Mouse (Mus musculus) midbrain, embryonic 15.5 days (tissue): ENCODE data around the gene Resp18. TPM values are rescaled to one million over a fixed set of nuclear protein-coding genes. Genes with fewer than 3 reads are reported as not detected.
A peak's percentile ranks its signal among the peaks of the same experiment; 100 is the strongest.
"Not testable (repeated sequence)": the region's sequence is repeated elsewhere in the genome, so short reads cannot be mapped to it uniquely, and the experiment has no call there.

ENCODE experiments used
- ATAC-seq: fragments of 200-750 bp; cut with Nextera tagmentation; replicated peaks from 2 replicates; pipeline ENCODE4 v1.8.0; 2017; ENCODE audit warnings: moderate TSS enrichment
- H3K27ac ChIP-seq: fragments of 300-500 bp; sonication (generic); 2 replicates; pipeline ENCODE4 v1.5.1; 2015; ENCODE audit warnings: mild to moderate bottlenecking, inconsistent platforms
- H3K27me3 ChIP-seq: fragments of 300-500 bp; sonication (generic); replicated peaks from 2 replicates; pipeline ENCODE4 v1.6.1; 2015; ENCODE audit warnings: inconsistent platforms
- H3K36me3 ChIP-seq: fragments of 300-500 bp; sonication (generic); replicated peaks from 2 replicates; pipeline ENCODE4 v1.6.1; 2015; ENCODE audit warnings: inconsistent platforms
- H3K4me1 ChIP-seq: fragments of 300-500 bp; sonication (generic); 2 replicates; pipeline ENCODE4 v1.6.1; 2015; ENCODE audit warnings: inconsistent platforms
- H3K4me2 ChIP-seq: fragments of 300-500 bp; sonication (generic); 2 replicates; pipeline ENCODE4 v1.6.1; 2015; ENCODE audit warnings: inconsistent platforms, mild to moderate bottlenecking, moderate library complexity
- H3K4me3 ChIP-seq: fragments of 300-500 bp; sonication (generic); 2 replicates; pipeline ENCODE4 v1.5.1; 2015; ENCODE audit warnings: mild to moderate bottlenecking, inconsistent platforms
- H3K9ac ChIP-seq: fragments of 300-500 bp; sonication (generic); 2 replicates; pipeline ENCODE4 v1.6.1; 2015; ENCODE audit warnings: mild to moderate bottlenecking, inconsistent platforms
- H3K9me3 ChIP-seq: fragments of 300-500 bp; sonication (generic); 2 replicates; pipeline ENCODE4 v1.6.1; 2016; ENCODE audit warnings: inconsistent platforms
- WGBS: fragments of 180-500 bp; shearing (Covaris S2); methylation state at CpG from one replicate; pipeline ENCODE4 v1.1.7; 2015; ENCODE audit warnings: mixed read lengths; 5-methylcytosine and 5-hydroxymethylcytosine counted together
- polyA plus RNA-seq: library from polyadenylated mRNA; unstranded; fragments of >200 nt; fragmentation: Nextera tagmentation; extraction: Ambion mirVana; gene quantifications from 2 replicates; pipeline ENCODE4 v1.2.1, GENCODE M21; 2015

Gene Resp18
- polyA plus RNA-seq, 1 experiment from 2014 or later: 169 TPM

- no peak for ATAC-seq
- Histone ChIP-seq H3K36me3 (no peaks in the 10 kb centered on the region), H3K27ac (no peak overlapping the region), H3K27me3 (no peaks in the 10 kb centered on the region), H3K9me3 (no peaks in the 10 kb centered on the region), H3K4me2 (no peak overlapping the region), H3K4me1 (peaks cover 7% of the 10 kb centered on the region), H3K9ac (no peak overlapping the region), H3K4me3 (no peak overlapping the region)
- WGBS: 82% methylated on average over 16 of the region's 16 CpGs
Observed at GRCm38 (mm10) chr1:75247071-75247930, 30.9 kb downstream of the Resp18 start.

GRCm38 (mm10) chr1:75244836-75245235, 33.4 kb downstream of the Resp18 start:
- Histone ChIP-seq H3K36me3 (no peaks in the 10 kb centered on the region; the same call in 1 of the 2 replicates), H3K9me3 (no peaks in the 10 kb centered on the region), H3K4me1 (no peaks in the 10 kb centered on the region), H3K27me3 (no peaks in the 10 kb centered on the region), H3K4me2 (no peak overlapping the region), H3K27ac (no peak overlapping the region), H3K9ac (no peak overlapping the region), H3K4me3 (no peak overlapping the region)
- peak; percentile 73 for ATAC-seq
- WGBS: 13% methylated on average over 4 of the region's 4 CpGs

- no peak overlapping the region for H3K4me3 ChIP-seq
- WGBS: 88% methylated on average over 12 of the region's 12 CpGs
- no peak overlapping the region for H3K27ac ChIP-seq
- H3K27me3 ChIP-seq: no peaks in the 10 kb centered on the region
- no peak overlapping the region for H3K4me2 ChIP-seq
- no peak overlapping the region for H3K9ac ChIP-seq
- H3K36me3 ChIP-seq: no peaks in the 10 kb centered on the region; the same call in 1 of the 2 replicates
- ATAC-seq: peak; percentile 18; the same call in 1 of the 2 replicates
- no peaks in the 10 kb centered on the region for H3K9me3 ChIP-seq
- no peaks in the 10 kb centered on the region for H3K4me1 ChIP-seq
Observed at GRCm38 (mm10) chr1:75244175-75244826, 33.9 kb downstream of the Resp18 start.

- Histone ChIP-seq H3K9me3 (no peaks in the 10 kb centered on the region), H3K4me2 (no peak overlapping the region), H3K27me3 (no peaks in the 10 kb centered on the region), H3K27ac (no peak overlapping the region), H3K9ac (no peak overlapping the region), H3K36me3 (no peaks in the 10 kb centered on the region; the same call in 1 of the 2 replicates), H3K4me1 (no peaks in the 10 kb centered on the region), H3K4me3 (no peak overlapping the region)
- no peak for ATAC-seq
- 87% methylated on average over 14 of the region's 14 CpGs for WGBS
Observed at GRCm38 (mm10) chr1:75243411-75243810, 34.8 kb downstream of the Resp18 start.

- 86% methylated on average over 10 of the region's 10 CpGs for WGBS
- H3K9ac ChIP-seq: no peak overlapping the region
- no peaks in the 10 kb centered on the region for H3K27me3 ChIP-seq
- H3K36me3 ChIP-seq: no peaks in the 10 kb centered on the region; the same call in 1 of the 2 replicates
- H3K27ac ChIP-seq: no peak overlapping the region
- no peak overlapping the region for H3K4me3 ChIP-seq
- no peak for ATAC-seq
- H3K4me2 ChIP-seq: no peak overlapping the region
- H3K9me3 ChIP-seq: no peaks in the 10 kb centered on the region
- peaks cover 22% of the 10 kb centered on the region for H3K4me1 ChIP-seq
Observed at GRCm38 (mm10) chr1:75239591-75239990, 38.6 kb downstream of the Resp18 start.

- Histone ChIP-seq H3K27ac (peak within 1 kb of the TSS; percentile 83), H3K9ac (peak within 1 kb of the TSS; percentile 87), H3K4me3 (peak within 1 kb of the TSS; percentile 70), H3K9me3 (no peaks in the 10 kb centered on the region), H3K4me2 (peak within 1 kb of the TSS; percentile 88), H3K4me1 (peaks cover 24% of the 10 kb centered on the region), H3K36me3 (no peaks in the 10 kb centered on the region), H3K27me3 (no peaks in the 10 kb centered on the region)
- WGBS: under 1% methylated on average over 61 of the region's 64 CpGs
- peak; percentile 90 for ATAC-seq
Observed at GRCm38 (mm10) chr1:75236117-75237050, 41.8 kb downstream of the Resp18 start, which contains the start of gene Dnajb2. Gene Dnajb2 (plus strand): TSS chr1:75236406.

- Histone ChIP-seq H3K27ac (peak overlapping the region; percentile 15; the same call in 1 of the 2 replicates), H3K4me3 (no peak overlapping the region), H3K9ac (no peak overlapping the region), H3K27me3 (no peaks in the 10 kb centered on the region), H3K9me3 (no peaks in the 10 kb centered on the region), H3K4me2 (no peak overlapping the region), H3K36me3 (no peaks in the 10 kb centered on the region), H3K4me1 (peaks cover 24% of the 10 kb centered on the region)
- peak; percentile 62 for ATAC-seq
- WGBS: under 1% methylated on average over 8 of the region's 8 CpGs
Observed at GRCm38 (mm10) chr1:75234606-75235005, 43.6 kb downstream of the Resp18 start.

- not testable (repeated sequence) for H3K36me3 ChIP-seq, ATAC-seq, H3K27ac ChIP-seq, H3K4me2 ChIP-seq, H3K27me3 ChIP-seq, H3K4me3 ChIP-seq, H3K9ac ChIP-seq, H3K9me3 ChIP-seq
- 68% methylated on average over 4 of the region's 4 CpGs for WGBS
- H3K4me1 ChIP-seq: peaks cover 19% of the 10 kb centered on the region
Observed at GRCm38 (mm10) chr1:75232489-75232888, 45.7 kb downstream of the Resp18 start.

GRCm38 (mm10) chr1:75231664-75232152, 46.5 kb downstream of the Resp18 start, which contains the start of gene A630095N17Rik:
Gene A630095N17Rik (minus strand): TSS chr1:75232102.
- no peak within 1 kb of the TSS for H3K4me3 ChIP-seq
- no peak within 1 kb of the TSS for H3K4me2 ChIP-seq
- WGBS: 77% methylated on average over 5 of the region's 5 CpGs
- H3K27me3 ChIP-seq: no peaks in the 10 kb centered on the region
- no peaks in the 10 kb centered on the region for H3K9me3 ChIP-seq
- ATAC-seq: no peak
- H3K36me3 ChIP-seq: no peaks in the 10 kb centered on the region
- peaks cover 11% of the 10 kb centered on the region for H3K4me1 ChIP-seq
- H3K9ac ChIP-seq: no peak within 1 kb of the TSS
- no peak within 1 kb of the TSS for H3K27ac ChIP-seq

- no peak overlapping the region for H3K4me3 ChIP-seq
- no peak overlapping the region for H3K27ac ChIP-seq
- H3K9ac ChIP-seq: no peak overlapping the region
- H3K36me3 ChIP-seq: no peaks in the 10 kb centered on the region
- 75% methylated on average over 4 of the region's 4 CpGs for WGBS
- H3K9me3 ChIP-seq: no peaks in the 10 kb centered on the region
- no peaks in the 10 kb centered on the region; the same call in 1 of the 2 replicates for H3K27me3 ChIP-seq
- ATAC-seq: no peak
- H3K4me2 ChIP-seq: no peak overlapping the region
- peaks cover 10% of the 10 kb centered on the region for H3K4me1 ChIP-seq
Observed at GRCm38 (mm10) chr1:75231224-75231623, 47.0 kb downstream of the Resp18 start.

GRCm38 (mm10) chr1:75230335-75230994, 47.8 kb downstream of the Resp18 start:
- Histone ChIP-seq H3K4me1 (peaks cover 4% of the 10 kb centered on the region; the same call in 1 of the 2 replicates), H3K4me3 (no peak overlapping the region), H3K9me3 (no peaks in the 10 kb centered on the region), H3K4me2 (no peak overlapping the region), H3K9ac (no peak overlapping the region), H3K36me3 (no peaks in the 10 kb centered on the region), H3K27ac (no peak overlapping the region), H3K27me3 (no peaks in the 10 kb centered on the region; the same call in 1 of the 2 replicates)
- 73% methylated on average over 7 of the region's 7 CpGs for WGBS
- ATAC-seq: no peak
